Mouse (Mus musculus) ES-Bruce4 (cell line): ENCODE data around the gene Vmn2r88. TPM values are rescaled to one million over a fixed set of nuclear protein-coding genes. Genes with fewer than 3 reads are reported as not detected.

Experiments
- polyA plus RNA-seq: library from polyadenylated mRNA; stranded (reverse); fragments of >200 nt; gene quantifications from 2 replicates; pipeline ENCODE4 v1.2.4, GENCODE M21; 2011; ENCODE audit warnings: low read depth; ENCODE audit not compliant: missing spikeins, insufficient read depth, insufficient read length

Vmn2r88 gene
- polyA plus RNA-seq, 1 experiment: not detected

Other genes with a start within 250 kb of the Vmn2r88 start
- not detected in 2 replicates for gene Rnase2b, start 248.6 kb upstream of the Vmn2r88 start, polyA plus RNA-seq
- gene Ang2, start 211.7 kb upstream of the Vmn2r88 start, polyA plus RNA-seq: not detected in 2 replicates
- not detected in 2 replicates for gene Ear14, start 207.4 kb upstream of the Vmn2r88 start, polyA plus RNA-seq
- not detected in 2 replicates for gene Rnase2a, start 154.7 kb upstream of the Vmn2r88 start, polyA plus RNA-seq
- gene Gm7247, start 49.1 kb upstream of the Vmn2r88 start, polyA plus RNA-seq: not detected in 2 replicates
- gene Vmn2r89, start 41.0 kb downstream of the Vmn2r88 start, polyA plus RNA-seq: 0.12 TPM in 1 of 2 replicates, not detected in the other
- not detected in 2 replicates for gene Gm5622, start 142.0 kb downstream of the Vmn2r88 start, polyA plus RNA-seq
- gene Gm17175, start 163.2 kb downstream of the Vmn2r88 start, polyA plus RNA-seq: not detected in 2 replicates
- not detected in 2 replicates for gene Gm17174, start 181.3 kb downstream of the Vmn2r88 start, polyA plus RNA-seq
- gene Gm17078, start 200.5 kb downstream of the Vmn2r88 start, polyA plus RNA-seq: not detected in 2 replicates
- not detected in 2 replicates for gene Gm4181, start 224.8 kb downstream of the Vmn2r88 start, polyA plus RNA-seq